Mouse (Mus musculus): ENCODE measurements at regions not wholly inside any gene's neighbourhood (a gene's known extent, or its start where the extent isn't known, plus 50 kb on each side); places are given as distances from the start of the nearest gene placed in this dataset.

DNA sequence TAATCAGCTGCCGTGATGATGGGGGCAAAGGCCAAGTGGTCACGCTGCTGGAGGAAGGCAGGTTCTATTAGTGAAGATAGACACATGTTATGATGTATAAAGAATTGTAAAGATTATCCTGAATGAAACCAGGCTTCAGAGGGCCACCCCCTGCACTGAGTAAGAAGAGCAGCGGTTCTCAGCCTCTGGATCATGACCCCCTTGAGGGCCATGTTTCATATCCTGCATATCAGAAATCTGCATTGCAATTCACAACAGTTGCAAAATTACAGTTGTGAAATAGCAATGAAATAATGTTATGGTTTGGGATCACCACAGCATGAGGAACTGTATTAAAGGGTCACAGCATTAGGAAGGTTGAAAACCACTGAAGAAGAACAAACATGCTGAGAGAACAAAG is 162.5 kb upstream of the Zranb2 start:
- ATAC-seq (no peak), DNase-seq (no peak)
- no peak for TF ChIP-seq CTCF (IDR thresholded peaks at IDR 0.05; ENCODE audit: low read depth)
- no peak for TF ChIP-seq EP300 (IDR thresholded peaks at IDR 0.05; ENCODE audit: low read depth)
- no peaks in the 10 kb centered on the region for H3K36me3 ChIP-seq (replicated peaks; ENCODE audit: insufficient read depth, low read length)
- H3K4me1 ChIP-seq (ENCODE audit: insufficient read depth): no peaks in the 10 kb centered on the region
- no peaks in the 10 kb centered on the region for H3K9me3 ChIP-seq (ENCODE audit: low read length)
- H3K27ac ChIP-seq (ENCODE audit: low read depth): no peak overlapping the region
- 82% methylated on average over 3 of the region's 3 CpGs for WGBS (ENCODE audit: insufficient replicate concordance)
- no peak overlapping the region for H3K9ac ChIP-seq (replicated peaks)
- no peak overlapping the region for H3K4me2 ChIP-seq (ENCODE audit: low read depth, low read length)
- no peak overlapping the region for H3K4me3 ChIP-seq (ENCODE audit: low read depth, low read length)
- H3K27me3 ChIP-seq (ENCODE audit: insufficient read depth, low read length): no peaks in the 10 kb centered on the region

DNA sequence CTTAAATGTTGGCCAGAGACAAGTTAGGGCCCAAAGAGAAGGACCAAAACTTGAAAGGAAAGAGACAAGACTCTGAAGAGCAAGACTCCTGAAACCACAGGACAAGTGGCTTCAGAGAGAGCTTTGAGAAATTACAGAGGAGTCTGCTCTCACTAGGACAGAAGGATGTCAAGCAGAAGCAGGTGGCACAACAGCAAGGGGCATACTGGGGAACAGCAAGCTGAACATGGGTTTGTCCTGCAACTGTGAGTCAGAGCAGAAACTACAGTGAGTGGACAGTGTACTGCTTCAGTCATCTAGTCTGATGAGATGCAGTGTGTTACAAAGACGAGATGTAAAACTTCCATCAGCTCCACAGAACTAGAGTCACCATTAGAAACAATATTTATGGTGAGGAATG is 160.6 kb upstream of the Zranb2 start:
- Histone ChIP-seq H3K9ac (replicated peaks) (no peak overlapping the region), H3K36me3 (replicated peaks; ENCODE audit: insufficient read depth, low read length) (no peaks in the 10 kb centered on the region), H3K27ac (ENCODE audit: low read depth) (no peak overlapping the region), H3K4me1 (ENCODE audit: insufficient read depth) (no peaks in the 10 kb centered on the region), H3K4me3 (ENCODE audit: low read depth, low read length) (no peak overlapping the region), H3K4me2 (ENCODE audit: low read depth, low read length) (no peak overlapping the region), H3K27me3 (ENCODE audit: insufficient read depth, low read length) (no peaks in the 10 kb centered on the region), H3K9me3 (ENCODE audit: low read length) (no peaks in the 10 kb centered on the region)
- no peak for DNase-seq
- ATAC-seq: no peak
- TF ChIP-seq CTCF (IDR thresholded peaks at IDR 0.05; ENCODE audit: low read depth) (no peak), EP300 (IDR thresholded peaks at IDR 0.05; ENCODE audit: low read depth) (no peak)
- WGBS (ENCODE audit: insufficient replicate concordance): 37% methylated on average over 1 of the region's 1 CpGs

DNA sequence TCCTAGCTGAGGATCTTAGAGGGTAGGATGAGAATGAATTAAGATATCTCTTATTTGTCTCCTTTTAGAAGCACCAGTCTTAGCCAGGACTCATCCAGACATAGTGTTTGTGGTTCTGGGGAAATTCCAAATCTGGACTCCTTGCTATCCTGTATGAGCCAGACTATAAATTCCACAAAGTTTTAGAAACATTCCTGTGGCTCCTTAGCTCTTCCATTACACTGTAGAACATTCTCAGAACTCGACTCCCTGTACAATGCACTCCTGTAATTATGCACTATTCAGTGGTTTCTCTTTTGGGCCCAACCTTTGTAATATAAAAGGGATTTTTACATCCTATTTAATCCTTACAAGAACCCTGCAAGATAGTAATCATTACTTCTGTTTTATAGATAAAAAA is 159.8 kb upstream of the Zranb2 start:
- Histone ChIP-seq H3K4me2 (ENCODE audit: low read depth, low read length) (no peak overlapping the region), H3K9ac (replicated peaks) (no peak overlapping the region), H3K27me3 (ENCODE audit: insufficient read depth, low read length) (no peaks in the 10 kb centered on the region), H3K4me1 (ENCODE audit: insufficient read depth) (no peaks in the 10 kb centered on the region), H3K4me3 (ENCODE audit: low read depth, low read length) (no peak overlapping the region), H3K9me3 (ENCODE audit: low read length) (no peaks in the 10 kb centered on the region), H3K27ac (ENCODE audit: low read depth) (no peak overlapping the region), H3K36me3 (replicated peaks; ENCODE audit: insufficient read depth, low read length) (no peaks in the 10 kb centered on the region)
- no peak for DNase-seq
- no peak for ATAC-seq
- WGBS (ENCODE audit: insufficient replicate concordance): 58% methylated on average over 1 of the region's 1 CpGs
- TF ChIP-seq CTCF (IDR thresholded peaks at IDR 0.05; ENCODE audit: low read depth) (no peak), EP300 (IDR thresholded peaks at IDR 0.05; ENCODE audit: low read depth) (no peak)

- no peak overlapping the region for H3K9ac ChIP-seq (replicated peaks)
- TF ChIP-seq EP300 (IDR thresholded peaks at IDR 0.05; ENCODE audit: low read depth) (no peak), CTCF (IDR thresholded peaks at IDR 0.05; ENCODE audit: low read depth) (no peak)
- no peaks in the 10 kb centered on the region for H3K9me3 ChIP-seq (ENCODE audit: low read length)
- 66% methylated on average over 8 of the region's 8 CpGs for WGBS (ENCODE audit: insufficient replicate concordance)
- H3K4me1 ChIP-seq (ENCODE audit: insufficient read depth): no peaks in the 10 kb centered on the region
- no peak overlapping the region for H3K4me2 ChIP-seq (ENCODE audit: low read depth, low read length)
- H3K4me3 ChIP-seq (ENCODE audit: low read depth, low read length): no peak overlapping the region
- DNase-seq (no peak), ATAC-seq (no peak)
- no peaks in the 10 kb centered on the region for H3K36me3 ChIP-seq (replicated peaks; ENCODE audit: insufficient read depth, low read length)
- no peaks in the 10 kb centered on the region for H3K27me3 ChIP-seq (ENCODE audit: insufficient read depth, low read length)
- H3K27ac ChIP-seq (ENCODE audit: low read depth): no peak overlapping the region
These were observed 156.4 kb upstream of the Zranb2 start for GRCm38 (mm10) chr3:157377531-157377930.

DNA sequence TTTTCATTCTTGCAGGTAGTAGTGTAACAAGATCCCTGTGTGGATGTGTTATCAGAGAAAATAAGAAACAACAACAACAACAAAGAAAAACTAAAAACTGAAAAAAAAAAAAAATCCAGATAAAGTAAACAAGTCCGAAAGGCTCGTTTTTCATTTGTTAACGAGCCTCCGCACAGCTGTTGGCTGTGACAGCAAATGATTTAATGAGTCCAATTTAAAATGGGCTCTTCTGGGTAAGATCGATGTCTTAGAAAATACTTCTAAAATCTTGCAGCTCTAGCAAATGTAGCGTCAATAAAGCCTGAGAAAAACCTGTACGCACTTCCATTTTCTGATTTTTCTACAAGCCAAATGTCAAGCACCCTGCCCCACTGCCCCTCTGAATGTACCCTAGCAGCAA is 155.8 kb upstream of the Zranb2 start:
- H3K27me3 ChIP-seq (ENCODE audit: insufficient read depth, low read length): no peaks in the 10 kb centered on the region
- WGBS (ENCODE audit: insufficient replicate concordance): 80% methylated on average over 7 of the region's 7 CpGs
- no peak for ATAC-seq

DNA sequence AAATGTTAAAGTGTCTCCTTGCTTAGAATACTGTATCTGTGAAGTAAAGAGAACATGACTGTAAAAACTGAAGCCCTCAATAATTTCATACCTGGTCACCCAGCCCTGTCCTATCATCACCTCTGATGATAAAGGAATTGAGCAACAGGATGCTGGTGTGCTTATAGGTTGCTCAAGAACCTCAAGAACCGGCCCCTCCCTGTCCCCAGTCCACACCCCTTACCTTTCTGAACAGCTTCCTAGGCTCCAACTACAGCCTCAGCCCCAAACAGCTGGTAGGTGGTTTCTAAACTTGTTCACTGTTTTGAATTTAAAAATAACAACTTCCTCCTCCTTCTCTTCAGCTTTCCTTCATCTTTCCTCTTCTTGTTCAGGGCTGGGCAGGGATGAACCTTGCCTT is 142.1 kb upstream of the Zranb2 start:
- DNase-seq (no peak), ATAC-seq (no peak)
- H3K4me1 ChIP-seq (ENCODE audit: insufficient read depth): no peaks in the 10 kb centered on the region
- TF ChIP-seq EP300 (IDR thresholded peaks at IDR 0.05; ENCODE audit: low read depth) (no peak), CTCF (IDR thresholded peaks at IDR 0.05; ENCODE audit: low read depth) (no peak)
- no peak overlapping the region for H3K4me2 ChIP-seq (ENCODE audit: low read depth, low read length)
- H3K9ac ChIP-seq (replicated peaks): no peak overlapping the region
- no peaks in the 10 kb centered on the region for H3K27me3 ChIP-seq (ENCODE audit: insufficient read depth, low read length)
- no peak overlapping the region for H3K4me3 ChIP-seq (ENCODE audit: low read depth, low read length)
- 39% methylated on average over 1 of the region's 1 CpGs for WGBS (ENCODE audit: insufficient replicate concordance)
- H3K36me3 ChIP-seq (replicated peaks; ENCODE audit: insufficient read depth, low read length): no peaks in the 10 kb centered on the region
- H3K27ac ChIP-seq (ENCODE audit: low read depth): no peak overlapping the region
- H3K9me3 ChIP-seq (ENCODE audit: low read length): no peaks in the 10 kb centered on the region

More for the DNA sequence above, 155.8 kb upstream of the Zranb2 start:
- no peaks in the 10 kb centered on the region for H3K9me3 ChIP-seq (ENCODE audit: low read length)
- H3K4me3 ChIP-seq (ENCODE audit: low read depth, low read length): no peak overlapping the region
- no peaks in the 10 kb centered on the region for H3K36me3 ChIP-seq (replicated peaks; ENCODE audit: insufficient read depth, low read length)
- no peaks in the 10 kb centered on the region for H3K4me1 ChIP-seq (ENCODE audit: insufficient read depth)
- TF ChIP-seq EP300 (IDR thresholded peaks at IDR 0.05; ENCODE audit: low read depth) (no peak), CTCF (IDR thresholded peaks at IDR 0.05; ENCODE audit: low read depth) (no peak)
- H3K27ac ChIP-seq (ENCODE audit: low read depth): no peak overlapping the region
- no peak overlapping the region for H3K9ac ChIP-seq (replicated peaks)
- DNase-seq: no peak
- no peak overlapping the region for H3K4me2 ChIP-seq (ENCODE audit: low read depth, low read length)

DNA sequence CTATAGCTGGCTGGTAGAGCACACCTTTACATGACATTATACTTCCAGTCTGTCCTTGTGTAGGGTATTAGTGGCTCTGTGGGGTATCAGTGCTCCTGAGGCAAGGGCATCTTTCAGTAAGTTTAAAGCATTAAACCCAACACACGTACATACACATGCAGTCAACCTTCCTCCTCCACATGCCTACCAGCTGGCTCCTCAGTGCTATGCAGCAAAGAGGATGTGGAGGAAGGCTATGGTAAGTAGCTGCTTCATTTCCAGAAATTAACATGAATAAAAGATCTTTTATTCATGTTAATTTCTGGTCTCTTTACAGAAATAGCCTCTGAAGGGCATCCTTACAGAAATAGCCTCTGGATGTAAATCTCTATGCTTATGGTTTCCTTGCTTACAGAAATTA is 140.1 kb upstream of the Zranb2 start:
- ATAC-seq (no peak), DNase-seq (no peak)
- Histone ChIP-seq H3K9me3 (ENCODE audit: low read length) (no peaks in the 10 kb centered on the region), H3K9ac (replicated peaks) (no peak overlapping the region), H3K27me3 (ENCODE audit: insufficient read depth, low read length) (no peaks in the 10 kb centered on the region), H3K4me2 (ENCODE audit: low read depth, low read length) (no peak overlapping the region), H3K36me3 (replicated peaks; ENCODE audit: insufficient read depth, low read length) (no peaks in the 10 kb centered on the region), H3K4me3 (ENCODE audit: low read depth, low read length) (no peak overlapping the region), H3K4me1 (ENCODE audit: insufficient read depth) (no peaks in the 10 kb centered on the region), H3K27ac (ENCODE audit: low read depth) (no peak overlapping the region)
- WGBS (ENCODE audit: insufficient replicate concordance): 54% methylated on average over 1 of the region's 1 CpGs
- TF ChIP-seq CTCF (IDR thresholded peaks at IDR 0.05; ENCODE audit: low read depth): no peak
- TF ChIP-seq EP300 (IDR thresholded peaks at IDR 0.05; ENCODE audit: low read depth): no peak

All from liver, postnatal 0 days (tissue).